Mouse (Mus musculus) heart, postnatal 0 days (tissue): ENCODE data around the gene Ccdc86.

ENCODE experiments used
- CTCF ChIP-seq: IDR thresholded peaks from 2 replicates; pipeline ENCODE4 v1.5.1; 2016; ENCODE audit warnings: antibody characterized with exemption, control low read depth, low read depth
- EP300 ChIP-seq: IDR thresholded peaks from 2 replicates; pipeline ENCODE4 v1.6.1; 2016; ENCODE audit warnings: antibody characterized with exemption, low read depth

- no peak for TF ChIP-seq CTCF
- no peak for TF ChIP-seq EP300
Observed at GRCm38 (mm10) chr19:10952021-10952939, 3.2 kb upstream of the Ccdc86 start.
